Mouse (Mus musculus) CD8-positive naive resting alpha-beta T cell, adult 2 months (primary cell): ENCODE measurements around the gene Tmem38a.
A peak's percentile ranks its signal among the peaks of the same experiment; 100 is the strongest.

ENCODE experiments used
- DNase-seq, 2 experiments: peaks; one replicate each; pipeline ENCODE4 v3.0.0; 2022; ENCODE audit warnings: low read depth in 2 of 2, low spot score in 2 of 2

The Tmem38a gene

DNA sequence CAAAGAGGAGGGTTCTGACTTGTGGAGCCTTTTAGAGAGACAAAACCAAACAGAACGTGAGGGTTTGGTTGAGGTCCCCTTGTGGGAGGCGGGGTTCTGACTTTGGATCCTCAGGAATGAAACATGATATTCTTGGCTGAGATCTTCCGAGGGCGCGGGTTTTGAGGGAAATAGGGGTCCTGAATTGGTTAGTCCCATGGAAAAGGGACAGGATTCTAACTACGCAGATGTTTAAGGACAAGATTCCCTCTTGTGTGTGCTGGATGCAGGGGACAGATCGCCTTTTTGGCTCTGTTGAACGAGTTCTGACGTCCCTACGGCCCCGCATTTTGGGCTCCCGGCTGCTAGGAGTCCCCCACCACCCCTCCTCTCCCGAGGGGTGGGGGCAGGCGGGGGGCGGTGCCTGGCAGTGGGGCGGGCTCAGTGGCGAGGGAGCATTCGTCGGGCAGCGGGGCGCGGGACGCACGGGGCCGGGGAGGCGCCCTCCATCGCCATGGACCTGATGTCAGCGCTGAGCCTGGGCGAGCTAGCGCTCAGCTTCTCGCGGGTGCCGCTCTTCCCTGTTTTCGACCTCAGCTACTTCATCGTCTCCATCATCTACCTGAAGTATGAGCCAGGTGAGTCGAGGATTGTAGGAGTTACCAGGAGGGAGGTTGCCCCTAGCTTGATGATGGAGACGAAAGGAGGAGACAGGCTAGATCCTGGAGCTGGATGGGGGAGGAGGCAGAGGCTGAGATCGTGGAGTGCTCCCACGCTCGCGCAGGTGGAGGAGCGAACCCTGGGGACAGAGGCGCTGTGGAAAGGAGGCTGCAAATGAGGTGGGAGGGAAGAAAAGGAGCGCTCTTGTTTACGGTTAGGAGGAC is at the start of gene Tmem38a:
Tmem38a (plus strand) TSS at position 445 of the 863 bp plus-strand sequence.
- peak; percentile 48 to 60 for DNase-seq

DNA sequence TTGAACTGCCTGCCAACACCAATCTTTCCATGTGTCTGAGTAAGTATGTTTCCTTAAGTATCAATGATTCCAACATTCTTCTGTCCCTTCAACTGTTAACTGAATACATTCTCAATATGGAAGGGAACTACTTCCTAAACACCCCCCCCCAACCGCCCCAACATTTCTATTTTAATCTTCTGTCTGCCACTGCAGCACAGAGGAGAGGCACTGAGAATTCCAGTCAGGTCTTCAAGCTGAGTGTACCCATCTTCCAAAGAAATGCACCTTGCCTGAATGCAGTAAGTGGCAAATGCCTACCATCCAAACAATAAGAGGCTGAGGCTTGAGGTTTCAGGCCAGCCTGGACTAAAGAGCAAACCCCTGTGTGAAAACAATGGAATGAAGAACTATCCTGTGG is 39.8 kb upstream of the Tmem38a start:
- DNase-seq, result no peak

DNA sequence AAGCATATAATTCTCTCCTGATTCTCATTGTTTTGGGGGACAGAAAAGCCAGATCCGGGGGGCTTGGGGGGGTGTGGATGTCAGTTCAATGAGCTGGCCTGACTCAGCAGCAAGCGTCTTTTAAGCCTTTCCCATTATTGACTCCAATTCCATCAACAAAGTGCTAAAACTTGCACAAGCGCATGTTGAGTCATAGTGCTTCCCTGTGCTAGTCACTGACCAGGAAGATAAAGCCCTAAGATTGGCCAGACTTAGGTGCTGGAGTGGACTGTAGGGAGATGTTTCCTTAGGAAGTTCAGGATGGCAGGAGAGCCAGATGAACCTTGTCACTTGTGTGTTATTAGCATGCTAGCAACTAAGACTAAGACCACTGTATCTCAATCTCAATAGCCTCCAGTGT is 37.0 kb upstream of the Tmem38a start:
- no peak for DNase-seq

DNA sequence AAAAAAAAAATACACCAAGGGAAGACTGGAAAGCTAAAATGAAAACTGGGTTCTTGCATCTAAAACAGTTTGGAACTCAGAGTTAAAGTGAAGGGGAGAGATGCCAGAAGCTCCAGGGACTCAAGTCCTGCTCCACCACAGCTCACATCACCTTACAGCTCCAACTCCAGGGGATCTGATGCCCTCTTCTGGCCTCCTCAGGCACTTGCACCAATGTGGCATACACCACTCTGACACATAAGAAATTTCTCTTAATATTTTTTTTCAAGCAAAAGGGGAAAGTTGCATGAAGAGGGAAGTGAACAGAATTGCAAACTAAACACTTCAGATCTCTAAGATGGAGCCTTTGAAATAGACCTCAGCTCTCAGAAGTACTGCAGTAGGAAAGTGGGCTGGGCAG is 32.6 kb upstream of the Tmem38a start:
- peak in 1 of 2 experiments; percentile 8 for DNase-seq

DNA sequence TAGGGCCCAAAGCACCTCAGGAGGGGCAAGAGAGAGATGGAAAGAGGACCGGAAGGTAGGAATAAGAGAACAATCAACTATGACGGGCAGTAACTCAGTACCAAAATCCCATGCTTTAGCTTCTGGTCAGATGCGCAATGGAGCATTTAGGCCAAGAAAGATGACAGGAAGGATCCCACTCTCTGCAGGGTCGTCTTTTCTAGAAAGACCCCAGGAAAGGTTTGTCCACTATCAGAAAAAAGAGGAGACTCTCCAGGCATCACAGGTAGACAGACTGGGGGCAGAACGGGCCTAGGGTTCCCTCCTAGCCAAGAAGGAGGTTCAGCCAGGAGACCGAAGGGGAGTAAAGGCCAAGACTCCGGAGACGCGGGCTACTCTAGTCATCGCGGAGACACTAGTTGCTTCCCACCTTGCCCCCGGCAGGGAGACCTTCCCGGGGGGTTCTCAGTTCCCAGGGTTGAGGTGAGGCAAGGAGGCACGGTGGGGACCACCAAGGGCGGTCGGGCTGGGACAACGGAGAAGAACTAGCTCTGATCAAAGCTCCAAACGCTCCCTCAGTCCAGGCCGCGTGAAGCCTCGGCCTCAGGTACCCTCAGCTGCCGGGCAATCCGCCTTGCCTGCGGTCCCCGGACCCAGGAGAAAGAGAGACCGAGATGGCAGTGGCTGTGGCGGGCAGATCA is 24.6 kb upstream of the Tmem38a start:
- peak; percentile 8 to 13 for DNase-seq

DNA sequence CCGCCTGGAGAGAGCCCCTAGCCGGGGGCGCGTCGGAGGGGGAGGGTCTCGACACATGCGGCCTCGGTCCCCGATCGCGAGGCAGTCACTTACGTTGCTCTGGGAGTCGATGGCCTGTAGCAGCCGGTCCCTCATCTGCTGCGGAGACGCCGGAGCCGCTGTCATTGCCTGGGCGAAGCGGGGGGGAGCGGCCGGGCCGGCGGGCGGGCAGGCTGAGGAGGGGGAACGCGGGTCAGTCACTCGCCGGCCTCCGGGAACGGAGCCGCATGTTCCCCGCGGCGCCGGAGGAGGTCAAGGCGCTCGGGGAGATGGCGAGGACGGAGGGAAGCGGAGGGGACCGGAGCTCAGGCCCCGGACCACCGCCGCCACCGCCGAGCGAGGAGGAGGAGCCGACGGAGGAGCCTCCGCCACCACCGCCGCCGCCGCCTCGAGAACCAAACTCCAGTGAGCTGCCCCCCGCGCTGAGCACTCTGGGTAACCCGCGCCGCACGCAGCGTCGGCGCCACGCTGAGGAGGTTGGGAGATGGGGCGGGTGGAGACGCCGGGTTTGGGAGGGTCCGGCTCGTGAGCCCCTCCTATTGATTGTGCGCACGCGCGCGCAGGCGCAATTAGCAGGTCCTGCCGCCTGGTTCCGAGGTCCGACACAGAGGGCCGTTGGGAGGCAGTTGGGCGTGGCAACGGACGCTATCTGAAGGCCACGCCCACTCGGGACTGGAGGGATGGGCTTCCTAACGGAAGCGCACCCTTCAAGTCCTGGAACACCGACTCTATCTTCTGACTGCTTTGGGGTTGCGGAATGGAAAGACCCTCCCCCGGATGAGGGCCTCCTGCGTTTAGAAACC is 23.8 kb upstream of the Tmem38a start, which contains the start of gene Med26:
Med26 (minus strand) TSS at position 469 of the 842 bp plus-strand sequence.
- DNase-seq, result peak; percentile 91 to 93

DNA sequence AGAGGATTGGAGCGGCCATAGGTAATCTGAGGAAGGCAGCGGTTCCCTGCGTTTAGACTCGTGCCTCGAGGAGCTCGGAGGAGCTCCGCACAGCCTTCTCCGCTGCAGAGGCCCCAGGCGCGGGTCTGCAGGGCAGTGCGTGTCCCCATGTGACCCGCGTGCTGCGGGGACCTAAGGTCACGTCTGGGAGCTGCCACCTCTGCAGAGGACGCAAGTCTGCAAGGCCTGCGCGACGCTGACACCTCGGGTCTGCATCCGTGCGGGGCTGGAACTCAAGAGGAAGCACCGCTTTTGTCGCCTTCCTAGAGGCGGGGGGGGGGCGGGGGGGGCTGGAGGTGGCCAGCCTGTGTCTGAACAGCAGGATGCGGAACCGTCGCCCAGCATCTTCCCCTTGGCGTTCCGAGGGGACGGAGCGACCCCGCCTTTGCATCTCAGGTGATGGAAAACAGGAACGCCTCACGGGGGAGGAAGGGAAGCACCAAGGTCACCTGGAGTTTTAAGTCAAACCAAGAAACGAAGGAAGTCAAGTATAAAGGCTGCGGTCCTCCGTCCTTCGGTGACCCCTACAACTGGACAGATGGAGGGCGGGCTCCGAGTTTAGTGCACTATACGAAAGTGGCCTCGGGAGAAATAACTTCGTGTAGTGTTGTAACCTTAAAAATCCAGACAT is 23.1 kb upstream of the Tmem38a start:
- no peak for DNase-seq

DNA sequence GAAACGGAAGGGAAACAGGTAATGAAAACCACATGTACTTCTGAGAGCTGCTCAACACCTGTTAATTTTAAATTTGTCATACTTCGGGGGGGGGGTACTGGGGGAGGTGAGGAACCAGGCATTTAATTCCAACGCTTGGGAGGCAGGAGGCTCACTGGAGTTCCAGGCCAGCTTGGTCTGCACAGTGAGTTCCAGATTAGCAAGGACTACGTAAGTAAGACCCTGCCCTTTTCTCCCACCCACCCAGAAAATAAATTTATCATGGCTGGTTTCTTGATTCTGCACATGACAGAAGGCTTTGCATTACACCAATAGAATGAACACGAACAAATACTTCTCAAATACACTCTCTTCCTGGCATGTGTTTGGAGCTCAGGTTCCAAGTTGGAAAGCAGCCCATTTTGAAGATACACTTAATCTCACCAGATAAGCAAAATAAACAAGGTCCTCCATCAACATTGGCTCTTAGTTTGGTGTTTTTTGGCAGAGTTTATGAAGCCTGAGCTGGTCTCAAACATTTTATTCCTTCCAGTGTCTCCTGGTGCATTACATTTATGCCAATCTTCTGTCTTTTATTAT is 22.5 kb upstream of the Tmem38a start:
- no peak for DNase-seq

DNA sequence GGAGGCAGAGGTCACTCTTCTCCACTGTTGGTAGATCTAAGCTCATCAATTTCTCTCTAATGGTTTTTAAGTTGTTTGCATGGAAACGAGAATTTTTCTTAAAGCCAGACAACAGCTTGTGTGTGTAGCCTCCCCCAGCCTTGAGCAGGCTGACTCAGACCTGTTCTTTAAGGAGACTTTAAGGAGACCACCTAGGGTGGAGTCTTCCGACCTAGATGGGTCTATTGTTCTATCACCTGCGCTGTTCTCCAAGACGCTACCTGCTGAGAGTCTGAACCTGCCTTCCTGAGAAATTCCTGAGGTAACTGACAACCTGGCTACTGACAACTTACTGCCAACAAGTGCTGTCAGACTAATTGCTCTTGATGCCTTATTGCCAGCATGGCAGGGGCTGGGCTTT is 16.1 kb upstream of the Tmem38a start:
- DNase-seq, result no peak

DNA sequence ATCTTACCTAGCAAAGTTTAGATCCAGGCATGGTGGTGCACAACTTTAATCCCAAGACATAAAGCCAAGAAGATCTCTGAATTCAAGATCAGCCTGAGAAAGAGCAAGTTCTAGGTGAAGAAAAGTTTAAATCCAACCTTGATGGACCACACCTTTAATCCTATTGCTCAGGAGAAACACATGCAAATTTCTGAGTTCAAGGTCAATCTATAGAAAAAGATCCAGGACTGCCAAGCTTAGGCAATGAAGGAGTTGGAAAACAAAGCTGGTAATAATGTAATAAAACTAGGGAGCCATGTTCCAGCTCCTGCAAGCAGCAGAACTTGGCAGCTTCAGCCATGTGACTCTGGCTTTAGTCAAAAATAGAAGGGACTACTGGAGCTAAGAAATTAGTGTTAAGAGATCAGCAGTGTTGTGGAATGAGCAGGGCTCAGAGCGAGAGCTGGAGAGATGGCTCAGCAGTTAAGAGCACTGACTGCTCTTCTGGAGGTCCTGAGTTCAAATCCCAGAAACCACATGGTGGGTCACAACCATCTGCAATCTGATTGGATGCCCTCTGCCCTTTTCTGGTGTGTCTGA is 10.7 kb upstream of the Tmem38a start:
- DNase-seq, result no peak

DNA sequence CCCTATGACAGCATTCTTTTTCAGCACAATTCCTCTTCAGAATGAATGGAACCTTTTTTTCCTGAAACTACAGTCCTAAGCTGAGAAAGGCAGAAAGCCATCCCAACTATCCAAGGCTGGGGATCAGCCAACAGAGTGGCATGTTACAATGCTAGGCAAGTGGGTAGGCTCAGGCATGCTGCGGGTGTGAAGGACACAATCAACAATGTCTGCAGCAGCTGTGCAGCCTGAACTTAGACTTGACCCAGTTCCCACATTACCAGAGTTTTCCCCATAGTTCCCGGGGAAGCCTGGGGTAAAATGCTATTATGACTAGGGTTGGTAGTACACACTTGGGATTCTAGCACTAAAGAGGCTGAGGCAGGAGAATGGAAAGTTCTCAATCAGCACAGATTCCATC is 5.9 kb upstream of the Tmem38a start:
- DNase-seq, result no peak

DNA sequence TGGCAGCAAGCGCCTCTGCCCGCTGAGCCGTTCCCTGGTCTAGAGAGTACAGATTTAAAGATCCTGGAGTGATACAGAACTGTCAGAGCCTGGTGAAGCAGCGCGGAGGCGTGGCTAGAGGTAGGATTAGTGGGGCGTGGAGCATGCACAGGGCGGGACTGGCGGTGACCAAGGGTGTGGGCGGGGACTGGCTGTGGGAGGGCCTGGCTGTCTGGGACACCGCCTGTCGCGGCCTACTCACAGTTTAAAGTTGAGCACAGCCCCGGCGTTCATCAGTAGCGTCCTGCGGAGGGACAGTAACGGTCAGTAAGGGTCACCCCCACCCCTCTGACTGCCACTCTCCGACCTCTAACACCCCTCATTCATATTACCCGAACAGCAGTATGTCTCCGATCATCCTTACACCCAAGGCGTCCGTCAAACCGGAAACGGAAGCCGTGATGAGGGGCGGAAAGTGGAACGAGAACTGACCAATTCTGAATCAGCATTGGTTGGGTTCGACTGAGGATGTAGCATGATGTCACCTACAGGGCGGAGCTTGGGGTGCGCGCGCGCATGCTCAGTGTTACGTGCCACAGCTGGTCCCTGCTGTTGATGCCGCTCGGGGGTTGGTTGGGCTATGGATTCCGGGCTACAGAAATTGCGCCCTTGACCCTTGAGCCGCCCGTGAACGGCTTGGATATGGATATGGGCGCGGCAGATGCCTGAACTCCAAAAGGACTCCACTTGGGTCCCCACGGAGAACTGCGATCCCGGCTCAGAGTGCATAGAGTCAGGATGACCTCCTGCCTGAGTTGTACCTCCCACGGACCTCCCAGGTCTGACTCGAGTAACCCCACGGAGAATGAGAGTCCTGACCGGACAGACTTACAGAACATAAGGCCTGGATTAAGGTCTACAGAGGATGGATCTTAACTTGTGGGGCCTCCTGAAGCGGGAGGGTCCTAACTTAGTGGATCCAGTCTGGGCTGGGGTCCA is 933 bp upstream of the Tmem38a start, which contains the start of gene Smim7:
Smim7 (minus strand) TSS at position 456 of the 978 bp plus-strand sequence.
- peak; percentile 95 to 98 for DNase-seq

DNA sequence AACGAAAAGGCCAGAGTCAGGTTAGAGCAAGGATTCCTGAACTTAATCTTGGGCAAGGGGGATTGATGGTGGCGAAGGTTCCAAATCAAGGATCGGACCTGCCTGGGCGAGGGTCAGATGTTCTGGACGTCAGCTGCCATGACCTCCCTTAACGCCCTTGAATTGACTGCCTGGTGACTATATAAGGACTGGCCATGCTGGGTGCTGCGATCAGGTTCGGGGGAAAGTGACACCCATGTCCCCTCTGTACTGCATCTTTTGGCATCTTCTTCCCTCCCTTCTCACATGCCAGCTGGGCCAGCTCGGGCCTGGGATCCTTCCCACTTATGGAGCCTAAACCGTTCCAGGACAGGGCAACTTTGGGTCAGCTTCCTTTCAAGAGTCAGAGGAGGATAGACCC is 652 bp downstream of the Tmem38a start:
- DNase-seq, result no peak

DNA sequence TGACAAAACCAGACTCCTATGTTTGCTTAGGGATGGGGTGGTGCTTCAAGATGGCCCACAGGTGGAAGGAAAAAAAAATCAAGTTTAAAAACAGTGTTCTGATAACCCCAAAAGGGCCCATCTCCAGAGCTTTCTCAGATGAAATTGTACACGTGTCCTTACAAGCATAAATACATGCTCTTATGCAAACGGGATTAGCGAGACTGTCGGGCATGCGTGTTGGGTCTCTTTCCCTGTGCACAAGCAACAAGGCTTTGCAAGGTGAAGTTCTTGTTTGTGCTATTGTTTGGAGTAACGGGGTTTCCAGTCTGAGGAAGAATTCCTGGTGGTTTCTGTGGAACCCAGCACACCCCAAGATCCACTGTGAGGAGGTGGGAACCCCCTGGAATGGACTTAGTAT is 1.6 kb downstream of the Tmem38a start:
- DNase-seq, result no peak

DNA sequence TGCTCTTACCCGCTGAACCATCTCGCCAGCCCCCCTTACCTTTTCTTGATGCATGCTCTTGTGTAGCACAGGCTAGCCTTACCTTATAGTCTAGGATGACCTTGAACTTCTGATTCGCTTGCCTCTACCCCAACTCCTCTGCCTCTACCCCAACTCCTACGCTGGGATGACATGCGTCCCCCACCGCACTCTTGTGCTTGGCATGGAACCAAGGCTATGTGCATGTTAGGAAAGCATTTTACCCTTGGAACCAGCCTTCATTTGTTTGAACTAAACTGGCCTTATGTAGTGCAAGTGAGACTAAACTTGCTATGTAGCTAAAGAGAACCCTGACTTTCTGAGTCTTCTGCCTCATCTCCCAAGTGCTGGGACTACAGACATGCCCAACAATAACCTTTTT is 4.1 kb downstream of the Tmem38a start:
- no peak for DNase-seq

DNA sequence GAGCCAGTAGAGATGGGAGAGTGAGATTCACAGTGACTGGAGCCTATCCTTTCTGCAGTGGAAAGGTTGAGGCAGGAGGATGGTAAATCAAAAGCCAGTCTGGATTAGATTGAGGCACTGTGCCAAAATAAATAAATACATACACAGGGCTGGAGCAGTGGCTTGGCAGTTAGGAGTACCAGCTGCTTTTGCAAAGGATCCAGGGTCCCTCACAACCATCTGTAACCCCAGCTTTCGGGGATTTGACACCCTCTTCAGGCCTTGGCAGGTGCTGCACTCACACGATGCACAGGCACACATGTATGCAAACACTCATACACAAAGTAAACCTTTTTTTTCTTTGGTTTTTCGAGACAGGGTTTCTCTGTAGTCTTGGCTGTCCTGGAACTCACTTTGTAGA is 5.4 kb downstream of the Tmem38a start:
- no peak for DNase-seq

DNA sequence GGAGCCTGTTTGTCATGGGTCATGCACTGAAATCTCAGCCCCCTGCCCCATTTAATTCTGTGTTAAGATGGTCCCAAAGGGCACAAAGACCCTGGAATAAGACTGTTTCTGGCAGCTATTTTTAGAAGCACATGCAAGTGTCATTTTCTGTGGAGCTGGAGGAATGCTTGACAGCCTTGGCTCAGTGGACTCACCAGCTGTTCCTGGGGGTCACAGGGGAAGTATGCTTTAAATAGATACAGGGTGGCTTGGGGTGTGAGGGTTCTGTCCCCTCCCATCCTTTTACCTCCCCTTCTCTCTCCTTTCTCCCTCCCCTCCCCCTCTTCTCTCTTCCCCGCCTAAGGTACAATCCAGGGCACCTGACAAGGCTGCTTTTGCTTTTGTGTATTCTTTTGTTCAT is 6.1 kb downstream of the Tmem38a start:
- no peak for DNase-seq

DNA sequence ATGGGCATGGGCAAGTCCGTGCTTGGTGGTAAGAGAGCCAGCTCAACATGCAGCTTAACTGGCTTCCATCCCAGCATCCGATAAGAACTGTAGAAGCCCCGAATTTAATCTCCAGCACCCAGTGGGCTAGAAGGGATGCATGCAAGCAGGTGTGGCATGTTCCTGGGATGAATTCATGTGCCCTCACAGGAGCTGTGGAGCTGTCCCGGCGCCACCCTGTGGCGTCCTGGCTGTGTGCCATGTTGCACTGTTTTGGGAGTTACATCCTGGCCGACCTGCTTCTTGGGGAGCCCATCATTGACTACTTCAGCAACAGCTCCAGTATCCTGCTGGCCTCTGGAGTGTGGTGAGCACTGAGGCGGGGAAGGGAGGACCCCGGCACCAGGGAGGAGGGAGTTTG is 7.5 kb downstream of the Tmem38a start:
- no peak for DNase-seq
